Comparison of ENCODE assay signal across 9 mouse cellular contexts in genomic region chr8:114541132-114541531, GRCm38 (mm10).
DNase-seq lines count a peak whose midpoint lies in the region; ATAC-seq and TF ChIP-seq lines count a peak whose summit lies in the region.
"Had no signal": no experiment of that assay in that cellular context is flagged by ENCODE, and none has a peak within 500 bp of the region (broad histone marks: within the 10 kb centered on the region; RNA-seq: fewer than 3 reads in every experiment).

No protein-coding gene starts in this region.

- no peaks in the 10 kb centered on the region for H3K79me2 ChIP-seq in liver, adult 2 months (ENCODE audit: control insufficient read depth, insufficient read depth, low read length)

- no peak for TF ChIP-seq POLR2A in liver, adult 2 months (IDR thresholded peaks at IDR 0.05; ENCODE audit: extremely low read depth, insufficient read depth, low read length)

- no peaks in the 10 kb centered on the region for H3K9me3 ChIP-seq in heart, embryonic 16.5 days (replicated peaks; ENCODE audit: control insufficient read depth, low read length)
- H3K9me3 ChIP-seq in neural tube, embryonic 11.5 days (ENCODE audit: control insufficient read depth, low read length), result no peaks in the 10 kb centered on the region
- no peaks in the 10 kb centered on the region for H3K9me3 ChIP-seq in forebrain, embryonic 13.5 days (replicated peaks)
- H3K9me3 ChIP-seq: liver, embryonic 15.5 days had no signal

- no peak overlapping the region for H3K4me2 ChIP-seq in heart, embryonic 16.5 days (ENCODE audit: low read depth, low read length)
- H3K4me2 ChIP-seq in neural tube, embryonic 11.5 days (ENCODE audit: low read depth), result no peak overlapping the region
- no peak overlapping the region for H3K4me2 ChIP-seq in forebrain, embryonic 13.5 days
- H3K4me2 ChIP-seq: liver, embryonic 15.5 days had no signal

- peaks cover 3% of the 10 kb centered on the region; the same call in 1 of the 2 replicates for H3K4me1 ChIP-seq in liver, adult 2 months (ENCODE audit: control insufficient read depth, insufficient read depth, low read length)
- no peaks in the 10 kb centered on the region for H3K4me1 ChIP-seq in heart, embryonic 16.5 days (ENCODE audit: control insufficient read depth, insufficient read depth, low read length)
- H3K4me1 ChIP-seq in neural tube, embryonic 11.5 days (ENCODE audit: control insufficient read depth, insufficient read depth, low read length), result no peaks in the 10 kb centered on the region; the same call in 1 of the 2 replicates
- H3K4me1 ChIP-seq in forebrain, embryonic 13.5 days, result no peaks in the 10 kb centered on the region
- H3K4me1 ChIP-seq: liver, embryonic 15.5 days had no signal

- ATAC-seq in heart, embryonic 16.5 days (replicated peaks; ENCODE audit: extremely low read depth, insufficient read depth, low FRiP score), result peak; percentile 18; the same call in 1 of the 2 replicates
- no peak for ATAC-seq in neural tube, embryonic 11.5 days (ENCODE audit: insufficient read depth, low FRiP score, low TSS enrichment)
- ATAC-seq in forebrain, embryonic 13.5 days, result no peak

- no peak overlapping the region for H3K9ac ChIP-seq in liver, adult 2 months (ENCODE audit: low read depth, low read length)
- H3K9ac ChIP-seq in heart, embryonic 16.5 days (ENCODE audit: low read length), result no peak overlapping the region
- H3K9ac ChIP-seq in neural tube, embryonic 11.5 days (ENCODE audit: low read length), result no peak overlapping the region
- H3K9ac ChIP-seq in forebrain, embryonic 13.5 days, result no peak overlapping the region
- H3K9ac ChIP-seq: liver, embryonic 15.5 days had no signal

- no peak overlapping the region for H3K27ac ChIP-seq in liver, adult 2 months (replicated peaks; ENCODE audit: insufficient read depth, low read depth, low read length)
- no peak overlapping the region for H3K27ac ChIP-seq in heart, embryonic 16.5 days (ENCODE audit: low read length)
- H3K27ac ChIP-seq in neural tube, embryonic 11.5 days (ENCODE audit: low read depth, low read length), result no peak overlapping the region
- no peak overlapping the region for H3K27ac ChIP-seq in forebrain, embryonic 13.5 days
- H3K27ac ChIP-seq: liver, embryonic 15.5 days had no signal

- TF ChIP-seq CTCF in liver, adult 2 months (IDR thresholded peaks at IDR 0.05; ENCODE audit: low read depth, low read length), result peak; percentile 69

- 2% methylated on average over 3 of the region's 3 CpGs for WGBS in liver, adult 2 months
- 12% methylated on average over 3 of the region's 3 CpGs for WGBS in heart, embryonic 16.5 days
- WGBS in neural tube, embryonic 11.5 days, result 5% methylated on average over 3 of the region's 3 CpGs
- 10% methylated on average over 3 of the region's 3 CpGs for WGBS in forebrain, embryonic 13.5 days

- no peaks in the 10 kb centered on the region for H3K27me3 ChIP-seq in liver, adult 2 months (ENCODE audit: control insufficient read depth, insufficient read depth, low read length)
- H3K27me3 ChIP-seq in heart, embryonic 16.5 days (ENCODE audit: control insufficient read depth, insufficient read depth, low read length), result peaks cover 11% of the 10 kb centered on the region; the same call in 1 of the 2 replicates
- no peaks in the 10 kb centered on the region for H3K27me3 ChIP-seq in neural tube, embryonic 11.5 days (ENCODE audit: control insufficient read depth, insufficient read depth, low read length)
- H3K27me3 ChIP-seq in forebrain, embryonic 13.5 days, result no peaks in the 10 kb centered on the region
- H3K27me3 ChIP-seq: liver, embryonic 15.5 days had no signal

- H3K36me3 ChIP-seq in liver, adult 2 months (ENCODE audit: control insufficient read depth, insufficient read depth, low read length), result no peaks in the 10 kb centered on the region
- no peaks in the 10 kb centered on the region for H3K36me3 ChIP-seq in heart, embryonic 16.5 days (ENCODE audit: control insufficient read depth, insufficient read depth)
- no peaks in the 10 kb centered on the region for H3K36me3 ChIP-seq in neural tube, embryonic 11.5 days (ENCODE audit: control insufficient read depth, insufficient read depth, low read length)
- H3K36me3 ChIP-seq in forebrain, embryonic 13.5 days (ENCODE audit: poor library complexity, severe bottlenecking), result no peaks in the 10 kb centered on the region
- H3K36me3 ChIP-seq: liver, embryonic 15.5 days had no signal

- peak; percentile 97 for DNase-seq in liver, adult 2 months (ENCODE audit: extremely low read depth, low read depth, low spot score)
- DNase-seq in liver, result no peak
- DNase-seq in Muller cell, postnatal 12 days (ENCODE audit: inconsistent ontology term), result peak; percentile 49
- peak; percentile 77 to 88 for DNase-seq in cerebellum, postnatal 10 days
- peak; percentile 21 for DNase-seq in layer of hippocampus, adult 9-11 months
- DNase-seq in neural tube, embryonic 11.5 days (ENCODE audit: low spot score), result peak; percentile 35

- no peak overlapping the region for H3K4me3 ChIP-seq in liver, adult 2 months (ENCODE audit: insufficient read depth, low read depth, low read length)
- H3K4me3 ChIP-seq in heart, embryonic 16.5 days (ENCODE audit: low read length), result no peak overlapping the region
- no peak overlapping the region for H3K4me3 ChIP-seq in neural tube, embryonic 11.5 days (ENCODE audit: low read depth, low read length)
- H3K4me3 ChIP-seq in forebrain, embryonic 13.5 days, result no peak overlapping the region
- H3K4me3 ChIP-seq: liver, embryonic 15.5 days had no signal
